Mouse (Mus musculus): Measurements from ENCODE around the gene Gm10662.
"Not testable (repeated sequence)": the region's sequence is repeated elsewhere in the genome, so short reads cannot be mapped to it uniquely, and the experiment has no call there.

The Gm10662 gene

DNA sequence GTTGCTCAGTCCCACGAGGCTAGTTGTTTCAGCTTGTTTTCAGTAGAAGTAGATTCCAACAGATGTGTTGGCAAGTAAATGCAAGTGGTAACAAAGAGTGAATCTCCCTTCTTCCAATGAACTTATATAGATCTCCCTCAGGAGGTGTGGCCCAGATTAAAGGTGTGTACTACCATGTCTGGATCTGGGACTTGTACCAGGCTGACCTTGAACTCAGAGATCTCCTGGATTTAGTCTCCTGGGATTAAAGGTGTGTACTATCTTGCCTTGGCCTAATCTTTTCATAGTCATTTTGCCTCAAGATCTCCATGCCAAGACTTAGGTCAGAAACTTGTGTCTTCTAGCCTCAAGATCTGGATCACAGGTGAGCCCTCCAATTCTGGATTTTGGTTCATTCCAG, at the start of gene Gm10662:
Gm10662 (minus strand) TSS at position 101 of the 400 bp plus-strand sequence.
- DNase-seq: not testable (repeated sequence)

DNA sequence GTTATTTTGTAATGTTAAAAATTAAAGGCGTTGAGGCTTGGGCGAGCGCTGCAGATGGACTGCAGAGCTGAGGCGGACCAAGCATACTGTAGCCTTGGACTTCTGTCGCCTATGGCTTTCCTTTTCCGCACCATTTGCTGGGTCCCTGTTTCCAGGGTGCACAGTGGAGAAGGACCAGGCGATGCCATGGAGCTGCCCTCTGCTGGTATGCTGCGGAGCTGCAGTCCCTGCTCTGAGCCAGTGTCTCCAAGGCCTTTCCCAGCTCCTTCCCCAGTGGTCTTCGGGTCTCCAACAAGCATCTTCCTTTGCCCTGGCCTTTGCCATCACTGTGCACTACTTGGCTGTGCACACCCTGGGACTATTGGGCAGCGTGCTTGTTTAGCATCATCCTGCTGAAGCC, 19.2 kb upstream of the Gm10662 start:
- not testable (repeated sequence) for DNase-seq
